Mouse (Mus musculus) C2C12 (cell line): ENCODE measurements around the gene Anks1b.

Source experiments
- CEBPB ChIP-seq: IDR thresholded peaks from one replicate; pipeline ENCODE4 v1.6.1; 2011; ENCODE audit warnings: low read depth, mild to moderate bottlenecking, control low read depth, moderate library complexity
- CTCF ChIP-seq: IDR thresholded peaks from one replicate; pipeline ENCODE4 v1.5.1; 2011; ENCODE audit not compliant: control insufficient read depth, insufficient read depth, insufficient read length
- MAX ChIP-seq: IDR thresholded peaks from one replicate; pipeline ENCODE4 v1.6.1; 2011; ENCODE audit warnings: mild to moderate bottlenecking, control low read depth
- MYOD1 ChIP-seq: IDR thresholded peaks from one replicate; pipeline ENCODE4 v1.6.1; 2011; ENCODE audit warnings: low read depth; ENCODE audit not compliant: control insufficient read depth, insufficient read length
- MYOG ChIP-seq: IDR thresholded peaks from one replicate; pipeline ENCODE4 v1.6.1; 2011; ENCODE audit not compliant: control insufficient read depth, insufficient read length; ENCODE audit errors: extremely low read depth

- TF ChIP-seq CTCF (no peak), MAX (no peak), MYOG (no peak), MYOD1 (no peak), CEBPB (no peak)
Measured at GRCm38 (mm10) chr10:90969355-90970174, 1096.3 kb downstream of the Anks1b start.
